Mouse (Mus musculus) C2C12 (cell line): Measurements from ENCODE around the gene Mettl15. TPM values are rescaled to one million over a fixed set of nuclear protein-coding genes. Genes with fewer than 3 reads are reported as not detected.

Source experiments
- H3K27me3 ChIP-seq: one replicate; pipeline ENCODE4 v1.6.1; 2011; ENCODE audit not compliant: control insufficient read depth, insufficient read depth, insufficient read length
- H3K36me3 ChIP-seq: one replicate; pipeline ENCODE4 v1.6.1; 2011; ENCODE audit not compliant: control insufficient read depth, insufficient read depth
- H3K4me3 ChIP-seq: one replicate; pipeline ENCODE4 v1.5.1; 2011; ENCODE audit warnings: mild to moderate bottlenecking, control low read depth; ENCODE audit not compliant: poor library complexity, insufficient read depth, severe bottlenecking
- H3K79me2 ChIP-seq: one replicate; pipeline ENCODE4 v1.6.1; 2011; ENCODE audit not compliant: control insufficient read depth, insufficient read depth
- H3K79me3 ChIP-seq: one replicate; pipeline ENCODE4 v1.6.1; 2011; ENCODE audit warnings: low read depth, control low read depth
- H3ac ChIP-seq: one replicate; pipeline ENCODE3; 2011; ENCODE audit warnings: low read depth; ENCODE audit not compliant: control insufficient read depth, insufficient read length
- CEBPB ChIP-seq: IDR thresholded peaks from one replicate; pipeline ENCODE4 v1.6.1; 2011; ENCODE audit warnings: low read depth, mild to moderate bottlenecking, control low read depth, moderate library complexity
- CTCF ChIP-seq: IDR thresholded peaks from one replicate; pipeline ENCODE4 v1.5.1; 2011; ENCODE audit not compliant: control insufficient read depth, insufficient read depth, insufficient read length
- FOSL1 ChIP-seq: IDR thresholded peaks from one replicate; pipeline ENCODE4 v1.8.0; 2011; ENCODE audit warnings: mild to moderate bottlenecking, low read length; ENCODE audit not compliant: poor library complexity, insufficient read depth, severe bottlenecking
- MAX ChIP-seq: IDR thresholded peaks from one replicate; pipeline ENCODE4 v1.6.1; 2011; ENCODE audit warnings: mild to moderate bottlenecking, control low read depth
- MYOD1 ChIP-seq: IDR thresholded peaks from one replicate; pipeline ENCODE4 v1.6.1; 2011; ENCODE audit warnings: low read depth; ENCODE audit not compliant: control insufficient read depth, insufficient read length
- MYOG ChIP-seq: IDR thresholded peaks from one replicate; pipeline ENCODE4 v1.6.1; 2011; ENCODE audit not compliant: control insufficient read depth, insufficient read length; ENCODE audit errors: extremely low read depth
- USF1 ChIP-seq: IDR thresholded peaks from one replicate; pipeline ENCODE4 v1.6.1; 2011; ENCODE audit warnings: low read depth, mild to moderate bottlenecking, control low read depth, moderate library complexity
- polyA plus RNA-seq: library from polyadenylated mRNA; unstranded; fragments of >200 nt; fragmentation: generic; extraction: Trizol; gene quantifications from one replicate; pipeline ENCODE4 v1.2.1, GENCODE M21; 2012; ENCODE audit warnings: missing spikeins

Mettl15 gene
- polyA plus RNA-seq, 1 experiment = 4.4 TPM

DNA sequence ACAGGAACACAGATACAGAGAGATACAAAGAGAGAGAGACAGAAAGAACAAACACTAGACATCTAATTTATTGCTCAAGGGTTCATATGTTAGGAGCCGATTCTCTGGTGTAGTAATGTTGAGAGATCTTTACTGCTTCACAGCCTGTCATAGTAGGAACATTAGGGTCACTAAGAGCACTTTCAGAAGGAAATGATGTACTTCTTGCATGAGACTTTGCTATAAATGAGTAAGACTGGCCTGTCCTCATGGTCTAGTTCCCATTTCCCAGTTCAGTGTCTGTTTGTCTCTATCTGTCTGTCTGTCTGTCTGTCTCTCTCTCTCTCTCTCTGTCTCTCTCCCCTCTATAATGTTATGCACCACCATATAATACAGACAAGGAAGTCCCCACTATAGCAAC is 7.5 kb downstream of the Mettl15 start:
- no peaks in the 10 kb centered on the region for H3K27me3 ChIP-seq
- H3K79me2 ChIP-seq = no peaks in the 10 kb centered on the region
- no peak overlapping the region for H3K4me3 ChIP-seq
- TF ChIP-seq MYOD1 (no peak), CTCF (no peak), FOSL1 (no peak), MYOG (no peak), CEBPB (no peak), USF1 (no peak), MAX (no peak)
- no peaks in the 10 kb centered on the region for H3K36me3 ChIP-seq
- no peak overlapping the region for H3ac ChIP-seq
- H3K79me3 ChIP-seq = no peaks in the 10 kb centered on the region

DNA sequence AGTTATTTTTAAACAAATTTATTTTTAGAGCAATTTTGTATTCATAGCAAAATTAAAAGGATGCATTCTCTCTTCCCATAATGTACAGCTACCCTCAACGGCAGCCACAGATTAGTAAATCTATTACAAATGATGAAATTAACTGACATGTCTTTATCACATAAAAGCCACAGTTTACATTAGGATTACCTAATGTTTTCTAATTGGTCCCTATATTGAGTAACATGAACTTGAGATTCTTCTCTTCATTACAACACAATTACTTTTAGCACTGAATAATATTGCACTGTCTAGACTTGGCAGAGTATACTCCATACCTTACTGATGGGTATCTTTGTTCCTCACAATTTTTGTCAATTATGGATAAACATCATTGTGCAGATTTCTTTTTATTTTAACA is 17.8 kb downstream of the Mettl15 start:
- Histone ChIP-seq H3K4me3 (no peak overlapping the region), H3K79me3 (no peaks in the 10 kb centered on the region), H3K36me3 (no peaks in the 10 kb centered on the region), H3K27me3 (no peaks in the 10 kb centered on the region), H3ac (no peak overlapping the region), H3K79me2 (no peaks in the 10 kb centered on the region)
- TF ChIP-seq FOSL1 (no peak), CEBPB (no peak), MYOG (no peak), CTCF (no peak)

- Histone ChIP-seq H3ac (no peak overlapping the region), H3K4me3 (no peak overlapping the region), H3K79me3 (no peaks in the 10 kb centered on the region), H3K79me2 (no peaks in the 10 kb centered on the region), H3K36me3 (no peaks in the 10 kb centered on the region), H3K27me3 (no peaks in the 10 kb centered on the region)
- TF ChIP-seq FOSL1 = peak; percentile 84
- TF ChIP-seq USF1 = no peak
Measured at GRCm38 (mm10) chr2:109241947-109242346, 38.6 kb downstream of the Mettl15 start.

GRCm38 (mm10) chr2:109235741-109236140 is 44.8 kb downstream of the Mettl15 start:
- no peaks in the 10 kb centered on the region for H3K36me3 ChIP-seq
- no peaks in the 10 kb centered on the region for H3K79me2 ChIP-seq
- H3K79me3 ChIP-seq = no peaks in the 10 kb centered on the region
- no peak for TF ChIP-seq CEBPB
- TF ChIP-seq MYOD1 = no peak
- TF ChIP-seq MYOG = no peak
- TF ChIP-seq CTCF = no peak
- TF ChIP-seq FOSL1 = no peak
- TF ChIP-seq USF1 = no peak
- no peak for TF ChIP-seq MAX
- H3K27me3 ChIP-seq = no peaks in the 10 kb centered on the region
- no peak overlapping the region for H3K4me3 ChIP-seq
- no peak overlapping the region for H3ac ChIP-seq

DNA sequence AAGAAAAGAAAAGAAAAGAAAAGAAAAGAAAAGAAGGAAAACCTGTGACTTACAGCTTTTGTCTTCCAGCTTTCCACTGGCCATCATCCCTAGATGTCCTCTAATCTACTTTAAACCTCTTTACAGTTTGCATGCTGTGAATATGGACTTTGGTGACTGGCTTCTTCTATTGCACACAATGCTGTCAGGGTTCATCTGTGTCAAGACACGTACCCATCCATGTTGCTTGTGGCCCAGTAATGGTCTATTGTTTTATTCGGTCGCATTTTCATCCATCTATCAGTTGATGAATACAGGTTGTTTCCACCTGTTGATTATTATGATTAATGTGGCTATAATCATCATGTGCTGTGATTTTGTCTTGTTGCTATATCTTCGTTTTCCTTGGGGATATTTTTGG is 46.7 kb downstream of the Mettl15 start:
- Histone ChIP-seq H3K4me3 (no peak overlapping the region), H3K79me2 (no peaks in the 10 kb centered on the region), H3ac (no peak overlapping the region), H3K36me3 (no peaks in the 10 kb centered on the region), H3K79me3 (no peaks in the 10 kb centered on the region), H3K27me3 (no peaks in the 10 kb centered on the region)
- TF ChIP-seq USF1 = no peak
- no peak for TF ChIP-seq MYOD1
- no peak for TF ChIP-seq MAX
- TF ChIP-seq CEBPB = no peak
- TF ChIP-seq MYOG = no peak

- H3K27me3 ChIP-seq = no peaks in the 10 kb centered on the region
- no peak overlapping the region for H3ac ChIP-seq
- TF ChIP-seq USF1 (no peak), FOSL1 (no peak), CEBPB (no peak), MYOG (no peak), MYOD1 (no peak), MAX (no peak), CTCF (no peak)
- H3K36me3 ChIP-seq = no peaks in the 10 kb centered on the region
- no peak overlapping the region for H3K4me3 ChIP-seq
- no peaks in the 10 kb centered on the region for H3K79me2 ChIP-seq
- H3K79me3 ChIP-seq = no peaks in the 10 kb centered on the region
Measured at GRCm38 (mm10) chr2:109230443-109230842, 50.1 kb downstream of the Mettl15 start.
